Mouse (Mus musculus) spleen, postnatal 4 days (tissue): ENCODE results near the gene Zfp780b.
"Not testable (repeated sequence)": the region's sequence is repeated elsewhere in the genome, so short reads cannot be mapped to it uniquely, and the experiment has no call there.

Source experiments
- DNase-seq, 2 experiments: peaks; one replicate each; pipeline ENCODE4 v3.0.0; 2022; ENCODE audit warnings: low spot score in 2 of 2

The Zfp780b gene

DNA sequence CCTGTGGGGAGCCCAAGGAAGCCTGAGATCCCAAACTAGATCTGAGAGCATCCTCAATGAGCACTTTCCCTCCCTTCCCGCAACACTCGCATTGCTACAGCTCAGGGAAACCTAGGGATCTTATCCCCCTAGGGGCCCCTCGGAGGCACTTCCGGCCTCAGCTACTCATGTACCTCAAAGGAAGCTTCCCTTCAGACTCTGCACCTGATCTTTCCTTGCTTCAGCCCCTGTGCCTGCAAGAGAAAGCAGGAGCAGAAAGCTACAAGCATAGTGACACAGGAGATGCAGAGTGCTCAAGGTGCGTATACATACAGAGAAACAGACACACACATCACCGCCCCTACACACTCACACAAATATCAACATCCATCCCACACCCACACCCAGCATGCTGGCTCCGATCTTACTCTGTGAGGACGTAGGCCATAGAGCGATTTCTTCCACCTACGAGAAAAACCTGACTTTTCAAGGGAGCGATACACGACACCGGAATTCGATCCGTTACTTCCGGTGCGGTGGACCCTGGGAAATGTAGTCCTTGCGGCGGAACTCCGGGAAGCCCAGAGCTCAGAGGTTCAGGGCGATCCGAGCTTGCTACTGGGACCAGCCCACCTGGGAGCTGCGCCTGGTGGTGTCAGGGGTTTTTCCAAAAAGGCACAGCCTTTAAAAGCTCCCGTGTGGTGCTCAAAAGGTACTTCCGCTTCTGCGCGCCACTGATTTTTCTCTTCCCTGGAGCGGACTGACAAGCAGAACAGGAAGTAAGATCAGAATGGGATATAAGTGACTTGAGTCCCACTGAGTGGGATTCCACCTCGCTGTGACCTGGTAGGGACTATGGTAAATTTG, at the start of gene Zfp780b:
Zfp780b (minus strand) TSS at position 489 of the 846 bp plus-strand sequence.
- peak; percentile 71 to 84 for DNase-seq

DNA sequence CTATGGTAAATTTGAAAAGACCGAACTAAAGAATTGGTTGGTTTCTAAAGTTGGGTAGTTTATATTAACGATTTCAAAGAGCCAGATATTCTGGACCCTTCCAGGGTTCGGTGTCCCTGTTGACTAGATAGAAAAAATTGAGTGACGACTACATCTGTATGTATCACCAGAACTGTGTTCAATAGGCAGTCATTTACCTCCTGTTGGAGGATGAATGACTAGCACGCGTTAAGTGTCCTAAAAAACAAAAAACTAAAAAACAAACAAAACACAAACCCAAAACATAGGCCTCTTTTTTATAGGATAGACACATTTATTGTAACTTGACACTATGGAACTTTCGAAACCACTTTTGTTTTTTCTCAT, 35.5 kb upstream of the Zfp780b start:
- DNase-seq, result no peak

DNA sequence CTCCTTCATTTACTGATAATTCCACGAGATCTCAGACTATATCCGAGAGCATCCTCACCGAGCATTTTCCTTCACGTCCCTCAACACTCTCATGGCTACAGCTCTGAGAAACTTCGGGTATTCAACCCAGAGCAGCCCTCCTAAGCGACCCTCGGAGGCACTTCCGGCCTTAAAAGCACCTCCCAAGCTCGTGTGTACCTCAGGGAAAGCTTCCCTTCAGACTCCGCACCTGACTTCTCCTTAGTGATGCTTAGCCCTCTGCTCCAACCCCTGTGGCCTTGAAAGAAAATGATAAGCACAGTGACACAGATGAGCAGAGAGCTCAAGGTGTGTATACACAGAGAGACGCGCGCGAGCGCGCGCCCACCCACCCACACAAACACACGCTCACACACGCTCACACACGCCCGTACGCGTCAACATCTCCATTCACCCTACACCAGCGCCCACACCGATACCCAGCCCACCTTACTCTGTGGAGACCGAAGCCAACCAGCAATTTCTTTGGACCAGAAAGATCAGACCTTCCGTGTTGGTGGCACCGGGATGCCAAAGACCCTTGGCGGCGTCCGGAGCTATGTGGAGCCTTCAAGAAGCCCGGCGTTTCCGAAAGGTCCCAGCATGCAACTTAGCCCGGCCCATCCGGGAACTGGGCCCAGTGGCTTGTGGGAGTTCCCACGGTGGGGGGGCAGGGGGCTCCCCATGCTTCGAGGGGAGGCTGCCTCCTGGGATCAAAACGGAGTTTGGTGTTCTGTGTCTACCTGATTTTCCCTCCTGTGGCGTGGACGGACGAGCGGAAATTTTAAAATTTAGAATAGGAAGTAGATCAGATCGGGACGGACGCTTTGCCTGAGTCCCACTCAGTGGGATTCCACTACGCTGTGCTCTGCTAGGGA, 34.8 kb upstream of the Zfp780b start, which contains the start of gene Zfp850:
Zfp850 (minus strand) TSS at position 567 of the 896 bp plus-strand sequence.
- peak; percentile 66 to 82 for DNase-seq

DNA sequence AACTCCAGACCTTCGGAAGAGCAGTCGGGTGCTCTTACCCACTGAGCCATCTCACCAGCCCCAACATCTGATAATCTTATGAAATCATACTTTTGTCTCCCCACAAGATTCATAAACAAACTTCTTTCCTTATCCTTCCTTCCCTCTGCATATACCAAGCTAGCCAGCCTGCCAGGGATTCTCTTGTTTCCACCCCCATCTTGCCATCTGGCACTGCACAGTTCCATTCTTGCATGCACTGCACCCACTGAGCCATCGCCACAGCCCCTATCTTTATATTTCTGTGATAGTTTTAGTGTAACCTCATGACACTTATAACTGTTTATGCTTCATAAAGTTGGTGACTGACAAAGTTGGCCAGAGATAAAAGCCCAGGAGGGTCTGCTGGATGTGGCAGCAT, 31.3 kb upstream of the Zfp780b start:
- no peak for DNase-seq

DNA sequence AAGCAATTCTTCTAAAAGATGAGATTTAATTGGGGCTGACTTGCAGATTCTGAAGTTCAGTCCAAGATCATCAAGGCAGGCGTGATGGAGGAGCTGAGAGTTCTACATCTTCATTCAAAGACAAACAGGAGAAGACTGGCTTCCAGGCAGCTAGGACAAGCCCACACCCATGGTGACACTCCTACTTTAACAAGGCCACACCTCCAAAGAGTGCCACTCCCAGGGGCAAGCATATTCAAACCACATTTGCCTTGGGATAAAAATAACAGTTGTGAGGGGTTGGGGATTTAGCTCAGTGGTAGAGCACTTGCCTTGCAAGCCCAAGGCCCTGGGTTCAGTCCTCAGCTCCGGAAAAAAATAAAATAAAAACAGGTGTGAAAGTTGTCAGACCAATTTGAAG, 3.2 kb upstream of the Zfp780b start:
- DNase-seq, result no peak

DNA sequence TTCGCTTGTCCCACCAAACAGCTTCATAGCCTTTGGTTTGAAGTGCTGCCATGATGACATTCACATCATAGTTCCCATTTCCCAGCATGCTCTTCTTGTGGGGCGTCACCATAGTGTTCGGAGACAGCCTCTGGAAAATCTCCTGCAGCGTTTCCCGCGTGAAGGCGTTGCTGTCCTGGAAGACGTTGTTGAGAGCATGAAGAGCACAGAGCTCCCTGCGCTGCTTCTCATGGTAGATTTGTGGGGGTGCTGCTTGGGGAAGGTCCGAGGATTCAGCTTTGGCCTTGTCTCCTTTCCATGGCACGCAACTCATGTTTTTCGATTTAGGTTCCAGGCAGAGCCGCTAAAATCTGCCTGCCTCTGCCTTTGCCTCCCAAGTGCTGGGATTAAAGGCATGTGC, 29.5 kb downstream of the Zfp780b start:
- DNase-seq, result not testable (repeated sequence)

DNA sequence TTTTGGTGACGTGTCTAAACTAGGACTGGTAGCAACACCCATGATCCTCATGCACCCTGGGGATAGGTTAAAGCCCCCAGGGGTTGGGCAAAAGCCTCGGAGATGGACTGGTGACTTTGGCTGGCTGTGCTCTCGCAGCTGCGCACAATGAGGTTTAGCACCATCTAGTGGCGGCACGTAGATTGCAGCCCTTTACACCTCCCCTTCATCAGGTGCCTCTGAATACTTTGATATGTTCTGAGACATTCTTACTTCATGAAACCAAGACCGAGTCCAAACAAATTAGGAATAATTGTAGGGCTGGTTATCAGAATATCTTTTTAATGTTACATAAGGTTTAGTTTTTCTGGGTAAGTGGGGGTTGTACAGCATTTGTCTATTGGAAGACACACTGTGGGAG, 37.1 kb downstream of the Zfp780b start:
- DNase-seq, result not testable (repeated sequence)

DNA sequence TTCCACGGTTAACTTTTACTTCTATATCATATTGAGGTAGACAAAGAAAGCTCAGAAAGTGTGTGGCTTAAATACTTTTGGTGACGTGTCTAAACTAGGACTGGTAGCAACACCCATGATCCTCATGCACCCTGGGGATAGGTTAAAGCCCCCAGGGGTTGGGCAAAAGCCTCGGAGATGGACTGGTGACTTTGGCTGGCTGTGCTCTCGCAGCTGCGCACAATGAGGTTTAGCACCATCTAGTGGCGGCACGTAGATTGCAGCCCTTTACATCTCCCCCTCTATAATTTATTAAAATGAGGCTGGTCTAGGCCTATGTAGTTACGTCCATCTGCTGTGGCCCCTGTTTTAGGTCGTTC, 45.2 kb downstream of the Zfp780b start:
- DNase-seq, result not testable (repeated sequence)

DNA sequence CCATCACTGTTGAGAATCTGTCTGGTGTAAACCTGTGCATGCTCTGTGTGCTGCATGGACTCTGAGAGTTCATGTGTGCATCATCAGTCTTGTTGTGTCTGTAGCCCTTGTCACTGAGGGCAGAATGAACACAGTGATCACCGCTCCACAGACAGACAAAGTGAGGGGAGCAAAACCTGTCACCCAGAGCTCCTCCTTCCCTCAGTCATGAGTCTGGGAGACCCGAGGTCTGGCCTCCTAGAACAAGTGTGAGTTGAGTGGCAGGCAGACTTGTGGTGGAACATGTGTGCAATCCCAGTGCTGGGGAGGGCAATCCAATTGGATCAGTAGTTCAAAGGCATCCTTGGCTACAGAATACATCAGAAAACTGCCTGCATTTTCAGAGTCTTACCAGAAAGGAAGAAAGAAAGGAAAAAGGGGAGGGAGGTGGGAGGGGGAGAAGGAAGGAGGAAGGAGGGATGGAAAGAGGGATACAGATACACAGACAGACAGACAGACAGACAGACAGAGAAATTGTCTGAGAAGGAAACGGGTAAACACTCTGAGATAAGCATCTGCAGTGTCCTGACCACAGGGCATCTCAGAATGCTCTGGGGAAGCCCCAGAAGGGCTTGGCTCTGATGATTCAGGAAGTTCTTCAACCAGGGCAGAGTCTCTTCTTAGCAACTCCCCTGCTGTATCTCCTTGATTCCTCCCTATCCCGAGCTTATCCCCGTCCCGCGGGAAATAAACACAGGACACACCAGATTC, 45.7 kb downstream of the Zfp780b start:
- no peak for DNase-seq

DNA sequence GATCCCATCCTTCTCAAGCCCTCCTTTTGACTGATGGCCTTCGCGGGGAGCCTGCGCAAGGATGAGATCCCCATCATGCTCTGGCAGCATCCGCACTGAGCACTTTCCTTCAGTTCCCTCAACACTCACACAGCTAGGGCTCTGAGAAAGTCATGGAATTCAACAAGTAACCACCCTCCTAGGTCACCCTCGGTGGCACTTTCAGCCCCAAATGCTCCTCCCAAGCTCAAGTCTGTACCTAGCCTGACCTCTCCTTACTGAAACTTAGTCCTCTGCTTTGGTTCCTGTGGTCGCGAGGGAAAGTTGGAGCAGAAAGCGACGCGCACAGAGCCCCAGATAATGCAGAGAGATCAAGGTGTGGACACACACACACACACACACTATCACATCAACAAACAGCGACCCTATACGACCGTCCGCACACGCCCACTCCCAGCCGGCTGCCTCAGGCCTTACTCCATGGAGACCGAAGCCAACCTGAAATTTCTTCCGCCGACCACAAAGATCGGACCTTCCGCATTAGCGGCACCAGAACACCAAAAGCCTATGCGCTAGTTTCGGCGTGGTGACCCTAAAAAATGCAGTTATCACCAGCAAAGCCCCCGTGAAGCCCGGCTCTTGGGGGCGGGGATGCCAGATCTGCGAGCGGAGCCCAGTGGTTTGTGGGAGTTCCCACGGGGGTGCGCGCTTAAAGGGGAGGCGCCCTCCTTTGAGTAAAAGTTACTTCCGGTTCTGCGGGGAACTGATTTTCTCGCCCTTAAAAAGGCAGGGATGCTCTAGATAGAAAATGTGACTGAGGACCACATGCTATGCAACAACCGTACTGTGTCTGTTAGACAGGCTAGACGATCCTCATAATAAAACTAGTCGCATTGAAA, 49.9 kb downstream of the Zfp780b start, which contains the start of gene Zfp974:
Zfp974 (minus strand) TSS at position 643 of the 878 bp plus-strand sequence.
- DNase-seq, result peak; percentile 38 to 66

DNA sequence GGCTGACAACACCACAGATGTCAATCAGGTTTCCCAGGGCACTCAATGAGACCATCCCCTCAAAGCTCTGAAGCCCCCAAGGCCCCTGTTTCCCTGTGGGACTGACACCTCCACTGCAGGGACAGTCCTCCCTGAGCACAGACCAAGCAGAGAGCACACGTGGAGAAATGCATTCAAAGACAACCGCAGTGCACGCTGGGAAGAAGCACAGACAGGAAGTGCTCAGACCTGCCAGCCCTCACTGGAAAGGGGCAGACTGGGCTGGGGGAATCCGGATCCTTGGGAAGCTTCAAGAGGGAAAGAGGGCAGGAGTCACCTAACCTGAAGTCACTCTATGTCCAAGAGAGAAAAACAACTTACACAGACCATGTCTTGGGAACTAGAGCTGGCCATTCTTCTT, 51.9 kb downstream of the Zfp780b start:
- DNase-seq, result not testable (repeated sequence)

DNA sequence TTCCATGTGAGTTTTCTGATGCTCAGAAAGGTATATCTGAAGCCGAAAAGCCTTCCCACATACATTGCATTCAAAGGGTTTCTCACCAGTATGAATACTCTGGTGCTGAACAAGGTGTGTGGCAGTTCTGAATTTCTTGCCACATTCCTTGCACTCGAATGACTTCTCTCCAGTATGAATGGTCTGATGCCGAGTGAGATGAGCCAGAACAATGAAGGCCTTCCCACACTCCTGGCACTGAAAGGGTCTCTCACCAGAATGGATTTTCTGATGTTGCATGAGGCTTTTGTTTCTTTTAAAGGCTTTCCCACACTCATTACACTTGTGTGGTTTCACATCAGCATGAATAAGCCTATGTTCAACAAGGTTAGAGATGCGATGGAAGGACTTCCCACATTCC, 68.0 kb downstream of the Zfp780b start:
- DNase-seq, result not testable (repeated sequence)
